Mouse (Mus musculus): ENCODE results near the gene Uhrf1bp1.

The Uhrf1bp1 gene

DNA sequence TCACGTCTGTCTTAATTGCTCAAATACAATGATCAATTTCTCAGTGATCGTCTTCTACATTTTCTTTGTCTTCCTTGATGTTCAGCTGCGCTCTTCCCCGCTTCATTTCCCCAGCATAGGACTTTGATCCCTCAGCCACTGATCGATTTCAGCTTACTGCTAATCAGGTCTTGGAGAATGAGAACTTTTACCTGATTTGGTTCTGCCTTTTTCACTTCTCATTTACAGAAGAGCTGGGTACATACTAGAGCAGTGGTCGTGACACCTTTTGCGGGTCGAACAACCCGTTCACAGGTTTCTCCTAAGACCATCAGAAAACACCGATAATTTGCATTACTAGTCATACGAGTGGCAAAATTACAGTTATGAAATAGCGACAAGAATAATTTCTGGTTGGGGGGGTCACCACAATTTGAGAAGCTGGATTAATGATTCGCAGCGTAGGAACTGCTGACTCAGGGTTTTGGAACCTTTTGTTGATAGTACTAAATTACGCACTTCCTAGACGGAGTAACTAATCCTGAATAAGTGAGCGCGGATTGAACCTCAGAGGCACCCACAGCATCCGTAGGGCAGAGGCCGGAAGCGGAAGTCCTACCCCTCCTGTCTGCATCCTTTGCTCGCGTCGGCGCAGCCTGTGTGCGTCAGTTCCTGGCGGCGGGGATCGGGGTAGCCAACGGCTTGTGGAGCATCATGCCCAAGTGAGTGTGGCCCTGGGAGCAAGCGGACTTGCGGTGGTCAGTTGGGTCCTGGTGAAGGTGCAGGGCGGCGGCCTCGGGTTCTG, 16.6 kb upstream of the Uhrf1bp1 start:
- DNase-seq: peak; percentile 90

GRCm38 (mm10) chr17:27848351-27848750, 7.9 kb upstream of the Uhrf1bp1 start:
- DNase-seq: no peak

GRCm38 (mm10) chr17:27851076-27851475, 5.2 kb upstream of the Uhrf1bp1 start:
- no peak for DNase-seq

DNA sequence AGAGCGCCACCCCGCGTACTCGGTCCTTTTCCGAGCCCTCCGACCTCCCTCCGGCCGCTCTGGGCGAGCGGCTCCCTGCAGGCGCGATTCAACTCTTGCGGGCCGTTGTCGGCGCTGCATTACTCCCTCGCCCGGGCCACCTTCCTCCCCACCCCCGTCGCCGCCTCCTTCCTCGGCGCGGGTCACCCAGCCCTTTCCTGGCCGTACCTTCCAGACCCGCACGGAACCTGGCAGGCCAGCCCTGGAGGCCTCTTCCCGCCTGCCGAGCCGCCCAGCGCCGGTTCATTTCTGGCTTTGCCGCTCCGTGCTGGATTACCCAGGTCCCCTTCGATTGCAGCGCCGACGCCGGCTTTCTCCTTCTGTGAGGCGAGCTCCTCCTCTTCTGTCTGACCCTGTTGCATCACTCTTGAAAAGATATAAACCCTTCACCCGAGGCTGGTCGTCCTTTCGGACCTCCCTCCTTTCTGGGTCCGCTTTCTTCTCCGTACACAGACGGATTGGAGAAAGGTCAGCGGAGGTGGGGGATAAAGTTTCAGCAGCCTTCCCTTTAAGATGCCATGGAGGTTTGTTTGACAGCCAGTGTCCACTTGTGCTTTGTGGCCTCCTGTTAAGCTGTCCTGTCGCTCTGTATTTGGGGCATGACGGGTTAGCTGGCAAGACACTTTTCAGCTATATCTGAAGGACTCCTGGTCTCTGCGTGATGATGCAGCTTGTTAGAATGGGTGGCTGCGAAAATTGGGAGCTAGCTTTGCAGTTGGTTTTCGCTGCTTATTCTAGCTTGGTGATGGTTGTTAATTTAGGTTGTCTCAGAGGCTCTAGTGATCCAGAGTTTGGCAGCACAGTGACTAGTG, 782 bp downstream of the Uhrf1bp1 start:
- DNase-seq: peak; percentile 48

GRCm38 (mm10) chr17:27857649-27858475, 1.6 kb downstream of the Uhrf1bp1 start:
- no peak for DNase-seq

- DNase-seq: no peak
These were observed 2.9 kb downstream of the Uhrf1bp1 start for GRCm38 (mm10) chr17:27859131-27859530.

DNA sequence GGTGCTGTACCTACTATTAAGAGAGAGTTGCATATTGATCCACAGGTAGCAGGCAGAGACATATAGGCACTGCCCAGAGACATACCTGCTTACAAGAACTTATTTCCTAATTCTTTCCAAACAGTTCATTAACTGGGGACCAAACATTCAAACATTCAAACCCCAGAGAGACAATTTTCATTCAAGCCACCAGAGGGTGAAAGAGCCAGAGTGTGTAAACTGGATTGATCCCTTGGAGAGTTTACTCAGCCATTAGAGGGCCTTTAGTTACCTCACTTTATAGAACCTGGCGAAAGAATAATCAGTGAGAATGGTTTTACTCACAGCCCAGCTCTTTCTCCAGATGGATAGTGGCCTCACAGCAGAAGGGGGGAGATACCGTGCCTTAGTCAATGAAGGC, 9.2 kb downstream of the Uhrf1bp1 start:
- DNase-seq: no peak

GRCm38 (mm10) chr17:27866737-27867136, 10.5 kb downstream of the Uhrf1bp1 start:
- DNase-seq: no peak

GRCm38 (mm10) chr17:27871851-27872250, 15.6 kb downstream of the Uhrf1bp1 start:
- DNase-seq: no peak

- DNase-seq: no peak
These were observed 17.3 kb downstream of the Uhrf1bp1 start for GRCm38 (mm10) chr17:27873583-27873982.

DNA sequence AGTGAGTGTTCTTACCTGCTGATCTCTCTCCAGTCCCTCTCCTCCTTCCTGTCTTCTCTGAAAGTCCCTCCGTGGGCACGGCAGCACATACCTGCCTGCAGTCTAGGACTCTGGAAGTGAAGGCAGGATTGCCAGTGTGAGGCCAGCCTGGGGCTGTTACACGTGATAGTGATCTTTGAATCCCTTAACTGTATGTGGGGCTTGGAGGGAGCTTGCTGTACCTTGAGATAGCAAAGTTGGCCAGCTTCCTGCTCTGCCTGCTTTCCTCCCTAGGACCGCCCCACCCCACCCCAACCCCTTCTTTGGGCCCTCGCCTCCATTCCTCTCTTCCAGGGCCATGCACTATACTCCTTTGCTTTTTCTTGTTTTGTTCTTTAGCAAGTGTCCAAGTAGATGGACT, 18.3 kb downstream of the Uhrf1bp1 start:
- DNase-seq: no peak

- DNase-seq: no peak
These were observed 25.3 kb downstream of the Uhrf1bp1 start for GRCm38 (mm10) chr17:27881518-27881917.

DNA sequence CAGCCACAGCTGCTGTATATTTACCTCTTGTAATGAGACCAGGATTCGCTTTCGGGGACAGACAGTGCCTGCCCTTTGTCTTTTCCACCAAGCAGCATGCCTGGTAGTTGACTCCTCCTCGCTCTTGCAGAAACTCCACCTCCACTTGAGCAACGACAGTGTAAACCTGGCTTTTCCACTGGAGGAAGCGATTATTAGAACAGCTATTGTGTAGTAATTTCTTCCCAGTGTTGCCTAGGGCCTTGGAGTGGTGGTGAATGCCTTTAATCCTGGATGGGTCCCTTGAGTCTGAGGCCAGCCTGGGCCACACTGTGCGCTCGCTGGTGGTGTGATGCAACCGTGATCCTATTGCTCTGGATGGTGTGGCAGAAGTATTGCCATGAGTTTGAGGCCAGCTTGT, 26.9 kb downstream of the Uhrf1bp1 start:
- DNase-seq: no peak

- no peak for DNase-seq
These were observed 27.8 kb downstream of the Uhrf1bp1 start for GRCm38 (mm10) chr17:27883994-27884393.

DNA sequence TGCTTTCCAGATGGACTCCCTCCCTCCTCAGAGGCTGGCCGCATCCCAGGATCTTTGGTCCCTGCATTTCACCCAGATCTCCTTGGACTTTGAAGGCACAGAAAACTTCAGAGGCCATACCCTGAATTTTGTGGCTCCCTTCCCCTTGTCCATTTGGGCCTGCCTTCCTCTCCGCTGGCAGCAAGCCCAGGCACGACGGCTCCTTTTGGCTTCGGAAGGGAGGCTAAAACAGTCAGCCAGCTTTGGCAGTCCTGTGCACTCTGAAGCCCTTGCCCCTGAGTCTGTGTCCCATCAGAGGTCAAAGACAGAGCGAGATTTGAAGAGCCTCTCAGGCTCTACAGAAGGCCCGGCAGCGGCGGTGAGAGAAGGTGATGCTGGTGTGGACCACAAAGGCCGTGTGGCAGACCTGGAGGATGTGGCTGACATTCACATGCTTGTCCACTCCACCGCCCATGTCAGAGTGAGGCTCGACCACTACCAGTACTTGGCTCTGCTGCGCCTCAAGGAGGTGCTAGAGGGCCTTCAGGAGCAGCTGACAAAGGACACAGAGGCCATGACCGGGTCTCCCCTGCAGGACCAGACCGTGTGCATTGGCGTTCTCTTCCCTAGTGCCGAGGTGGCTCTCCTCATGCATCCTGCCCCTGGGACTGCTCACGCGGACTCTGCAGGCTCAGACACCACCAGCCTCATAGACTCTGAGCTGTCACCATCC, 30.4 kb downstream of the Uhrf1bp1 start:
- DNase-seq: peak; percentile 34

GRCm38 (mm10) chr17:27907512-27908205, 51.4 kb downstream of the Uhrf1bp1 start:
- peak; percentile 95 for DNase-seq

DNA sequence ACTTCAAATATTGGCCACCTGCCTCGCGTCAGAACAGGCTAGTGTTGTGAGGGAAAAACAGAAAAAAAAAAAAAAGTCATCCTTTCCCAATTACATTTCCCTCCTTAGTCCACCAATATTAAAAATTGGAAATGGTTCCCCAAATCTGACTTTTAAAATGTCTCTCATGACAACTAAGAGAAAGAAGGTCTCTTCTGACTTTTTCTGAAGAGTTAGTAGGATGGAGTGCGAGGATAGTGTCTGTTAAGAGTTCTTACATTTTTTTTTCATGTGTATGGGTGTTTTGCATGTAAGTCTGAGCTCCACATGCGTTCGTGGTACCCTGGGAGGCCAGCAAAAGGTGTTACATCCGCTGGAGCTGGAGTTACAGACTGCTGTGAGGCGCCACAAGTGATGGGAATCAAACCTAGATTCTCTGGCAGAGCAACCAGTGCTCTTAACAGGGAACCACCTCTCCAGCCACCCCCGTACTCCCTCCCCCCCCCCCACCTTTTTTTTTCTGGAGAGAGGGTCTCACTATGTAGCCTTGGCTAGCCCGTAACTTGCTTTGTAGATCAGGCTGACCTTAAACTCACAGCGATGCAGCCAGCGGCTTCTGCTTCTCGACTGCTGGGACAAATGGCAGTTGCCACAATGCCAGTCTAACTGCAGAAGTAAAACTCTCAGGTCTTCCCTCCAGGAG, 52.1 kb downstream of the Uhrf1bp1 start:
- no peak for DNase-seq

DNA sequence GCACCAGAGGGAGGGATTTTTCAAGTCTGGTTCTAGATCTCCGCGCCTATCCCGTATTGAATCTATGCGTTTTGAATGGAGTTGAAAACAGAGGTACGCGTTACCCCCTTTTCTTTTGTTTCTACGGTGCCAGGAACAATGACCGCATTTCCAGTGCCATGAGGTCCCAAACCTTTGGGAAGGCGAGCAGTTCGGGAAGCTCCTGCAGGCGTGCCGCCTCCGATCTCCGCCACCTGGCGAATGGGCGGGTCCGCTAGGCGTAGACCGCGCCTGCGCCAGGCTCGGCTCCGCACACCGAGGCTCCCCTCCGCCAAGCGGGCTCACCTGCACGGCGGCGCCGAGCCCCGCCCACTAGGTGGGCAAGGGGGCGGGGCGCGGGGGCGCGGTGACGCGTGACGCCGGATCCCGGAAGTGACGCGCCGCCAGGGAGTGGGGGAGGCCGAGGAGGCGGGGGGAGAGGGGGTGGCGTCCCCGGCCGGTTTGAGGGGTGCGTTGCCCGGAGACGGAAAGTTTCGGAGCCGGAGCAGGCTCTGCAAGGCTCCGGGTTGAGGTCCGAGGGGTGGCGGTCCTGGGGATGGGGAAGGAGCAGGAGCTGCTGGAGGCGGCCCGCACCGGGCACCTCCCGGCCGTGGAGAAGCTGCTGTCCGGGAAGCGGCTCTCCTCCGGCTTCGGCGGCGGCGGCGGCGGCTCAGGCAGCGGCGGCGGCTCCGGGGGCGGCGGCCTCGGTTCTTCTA, 52.8 kb downstream of the Uhrf1bp1 start, which contains the start of gene Anks1:
Gene Anks1, plus strand, starts transcription at position 419 of the 734 bp plus-strand sequence.
- DNase-seq: peak; percentile 93

DNA sequence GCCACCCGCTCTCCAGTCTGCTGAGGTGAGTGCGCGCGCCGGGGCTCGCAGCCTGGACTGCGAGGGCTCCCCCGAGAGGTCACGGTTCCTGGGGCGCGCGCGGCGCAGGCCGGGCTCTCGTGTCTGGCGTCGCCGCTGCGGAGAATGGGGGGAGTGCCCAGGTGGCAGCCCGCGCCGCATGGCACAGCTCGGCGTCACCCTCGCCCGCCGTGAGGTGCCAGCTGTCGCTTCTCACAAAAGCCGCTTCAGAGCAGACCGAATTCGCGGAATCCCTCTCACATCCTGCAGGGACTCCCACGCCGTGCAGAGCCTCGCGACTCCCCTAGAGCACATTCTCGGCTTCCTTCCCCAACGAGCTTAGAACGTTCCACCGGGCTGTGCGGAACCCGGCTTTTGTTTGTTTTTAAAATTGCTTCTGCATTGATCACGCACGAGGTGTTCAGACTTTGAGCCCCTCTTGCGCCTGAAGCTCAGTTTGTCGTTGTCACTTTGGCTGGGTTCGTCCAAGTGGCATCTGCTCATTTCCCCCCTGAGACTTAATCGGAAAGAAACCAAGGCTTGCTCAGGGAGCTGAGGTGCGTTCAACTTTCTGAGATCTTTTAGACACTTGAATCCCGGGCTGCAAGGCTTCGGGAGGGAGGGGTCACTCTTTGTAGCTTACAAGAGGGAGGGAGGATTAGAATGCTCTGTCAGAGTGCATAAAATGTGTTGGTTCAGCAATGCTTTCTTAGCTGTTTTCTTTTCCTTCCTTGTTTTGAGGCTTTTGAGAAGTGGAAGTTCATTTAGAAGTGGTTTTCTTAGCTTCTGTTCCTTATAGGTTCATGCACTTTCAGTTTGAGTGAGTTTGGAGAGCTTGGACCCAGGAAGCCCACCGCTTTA, 53.6 kb downstream of the Uhrf1bp1 start, which contains the start of gene Taf11:
Gene Taf11, minus strand, starts transcription at position 223 of the 879 bp plus-strand sequence.
- peak; percentile 59 for DNase-seq

All from right cerebral cortex, postnatal 4 days (tissue).